Mouse (Mus musculus): ENCODE data around the gene Sap30bp. TPM values are rescaled to one million over a fixed set of nuclear protein-coding genes. Genes with fewer than 3 reads are reported as not detected.

Sap30bp gene
- total RNA-seq, 1 experiment from 2014 or later = 170 TPM

DNA sequence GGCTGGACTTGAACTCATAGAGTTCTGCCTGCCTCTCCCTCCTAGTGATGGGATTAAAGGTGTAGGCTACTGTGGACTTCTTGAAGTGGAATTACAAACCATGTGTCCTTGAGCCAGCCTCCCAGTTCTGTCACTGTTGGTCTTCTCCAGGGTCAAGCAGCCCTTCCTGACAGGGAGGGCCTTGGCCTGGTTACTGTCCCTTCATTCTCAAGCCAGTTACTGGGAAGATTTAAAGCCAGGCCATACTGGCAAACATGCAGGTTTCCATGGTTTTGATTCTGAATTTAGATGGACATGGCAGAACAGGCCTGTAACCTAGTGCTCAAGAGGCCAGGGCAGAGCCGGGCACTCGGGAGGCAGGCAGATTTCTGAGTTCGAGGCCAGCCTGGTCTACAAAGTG is 62.2 kb downstream of the Sap30bp start:
- no peak for ATAC-seq (replicated peaks; ENCODE audit: low read depth, poor library complexity, severe bottlenecking)

DNA sequence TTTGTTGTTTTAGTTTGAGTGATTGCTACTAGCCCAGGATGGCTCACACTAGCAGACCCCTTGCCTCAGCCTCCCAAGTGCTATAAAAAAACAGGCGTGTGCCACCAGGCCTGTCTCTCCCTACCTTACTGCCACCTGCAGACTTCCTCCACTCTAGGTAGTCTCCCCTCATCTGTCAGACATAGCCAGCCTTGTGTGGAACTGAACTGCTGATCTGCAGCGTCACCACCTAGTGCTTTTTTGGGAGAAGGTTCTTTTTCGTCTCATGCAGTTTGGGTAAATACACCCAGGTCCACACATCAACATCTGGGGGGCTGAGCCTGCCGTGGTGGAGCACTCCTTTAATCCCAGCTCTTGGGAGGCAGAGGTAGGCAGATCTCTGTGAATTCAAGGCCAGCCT is 64.0 kb downstream of the Sap30bp start:
- no peak for ATAC-seq (replicated peaks; ENCODE audit: low read depth, poor library complexity, severe bottlenecking)

DNA sequence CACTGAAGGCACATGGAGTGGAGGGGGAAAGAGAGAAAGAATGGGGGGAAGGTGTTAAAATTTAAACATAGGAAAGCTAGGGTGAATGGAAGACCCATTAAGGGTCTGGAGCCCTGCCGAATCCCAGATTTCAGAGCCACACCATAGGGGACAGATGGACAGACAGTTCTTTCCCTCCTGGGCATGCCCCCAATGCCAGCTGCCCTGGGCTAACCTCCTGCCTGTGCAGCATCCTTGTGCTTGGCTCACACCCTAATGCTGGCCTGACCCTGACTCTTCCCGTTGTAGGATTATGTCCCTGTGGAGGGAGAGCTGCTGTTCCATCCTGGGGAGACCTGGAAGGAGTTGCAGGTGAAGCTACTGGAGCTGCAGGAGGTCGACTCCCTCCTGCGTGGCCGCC is 64.6 kb downstream of the Sap30bp start:
- no peak for ATAC-seq (replicated peaks; ENCODE audit: low read depth, poor library complexity, severe bottlenecking)

DNA sequence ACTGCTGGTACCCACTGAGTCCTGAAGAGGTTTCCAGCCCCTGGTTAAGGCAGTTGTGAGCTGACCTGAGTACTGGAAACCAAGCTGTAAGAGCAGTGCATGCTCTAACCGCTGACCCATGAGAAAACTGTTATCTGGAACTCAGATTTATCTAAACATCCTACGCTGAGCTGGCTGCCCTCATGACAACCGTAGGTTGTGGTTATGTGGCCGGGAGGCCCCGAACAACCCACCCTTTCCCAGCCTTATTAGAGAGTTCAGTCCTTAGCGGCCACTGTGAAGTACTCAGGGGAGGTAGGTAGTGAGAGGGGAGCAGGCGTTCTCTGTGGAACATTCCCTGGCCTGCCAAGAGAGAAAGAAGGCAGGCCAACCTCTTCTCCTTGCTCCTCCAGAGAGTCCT is 65.9 kb downstream of the Sap30bp start:
- ATAC-seq (replicated peaks; ENCODE audit: low read depth, poor library complexity, severe bottlenecking) = peak; percentile 16; the same call in 1 of the 2 replicates

DNA sequence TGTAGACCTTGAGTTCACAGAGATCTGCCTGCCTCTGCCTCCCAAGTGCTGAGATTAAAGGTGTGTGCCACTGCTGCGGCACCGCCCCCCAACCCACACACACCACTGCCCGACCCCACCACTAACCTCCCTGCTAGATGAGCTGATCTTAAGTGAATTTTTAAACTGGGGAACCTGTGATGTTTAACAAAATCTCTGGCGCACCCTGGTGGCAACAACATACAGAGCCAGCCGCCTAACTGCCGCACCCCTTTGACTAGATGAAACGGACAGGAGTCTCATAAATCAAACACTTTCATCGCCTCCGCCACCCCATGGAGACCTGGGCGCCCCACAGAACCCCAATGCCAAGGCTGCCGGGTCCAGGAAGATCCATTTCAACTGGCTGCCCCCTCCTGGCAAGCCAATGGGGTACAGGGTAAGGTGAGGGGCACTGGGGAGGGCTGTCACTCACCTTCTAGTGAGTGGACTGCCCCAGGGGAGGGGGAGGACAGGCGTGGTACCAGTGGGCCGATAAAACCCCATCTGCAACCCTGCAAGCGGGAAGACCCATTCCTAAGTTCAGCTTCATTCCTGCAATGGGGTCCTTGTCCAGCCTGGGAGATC is 66.6 kb downstream of the Sap30bp start:
- peak; percentile 45 for ATAC-seq (replicated peaks; ENCODE audit: low read depth, poor library complexity, severe bottlenecking)

DNA sequence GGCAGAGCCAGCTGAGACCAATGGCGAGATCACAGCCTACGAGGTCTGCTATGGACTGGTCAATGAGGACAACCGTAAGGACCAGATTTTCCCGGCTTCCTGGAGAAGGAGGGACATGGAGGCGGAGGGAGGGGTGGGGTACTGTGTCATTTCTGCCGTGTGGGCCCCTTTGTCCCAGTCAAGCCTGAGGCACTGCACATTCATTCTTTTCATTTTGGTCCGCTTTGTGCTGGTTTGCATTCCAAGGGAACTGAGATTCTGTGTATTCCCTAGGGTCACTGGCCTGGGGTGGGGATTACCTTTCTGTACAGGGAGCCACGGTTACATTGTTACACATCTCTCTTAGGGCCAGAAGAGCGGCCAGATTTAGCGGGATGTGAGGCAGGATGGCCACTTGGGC is 67.5 kb downstream of the Sap30bp start:
- no peak for ATAC-seq (replicated peaks; ENCODE audit: low read depth, poor library complexity, severe bottlenecking)

DNA sequence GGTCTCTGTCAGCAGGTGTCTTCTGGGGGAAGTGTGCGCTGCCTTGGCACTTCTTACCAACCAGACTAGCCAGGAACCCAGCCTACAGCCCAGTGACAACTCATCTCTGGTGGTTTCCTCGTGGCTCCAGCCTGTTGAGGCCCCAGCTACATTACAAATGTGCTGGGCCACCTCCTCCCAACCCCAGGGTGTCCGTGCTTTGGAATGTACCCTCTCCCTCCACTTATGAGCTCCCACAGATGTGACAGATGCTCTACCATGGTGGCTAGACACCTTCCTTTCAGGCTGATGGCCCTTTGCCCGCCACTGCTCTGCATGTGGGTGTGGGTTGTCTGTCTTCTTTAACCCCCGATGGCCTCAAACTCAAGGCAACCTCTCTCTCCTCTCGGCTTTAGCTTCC is 68.6 kb downstream of the Sap30bp start:
- no peak for ATAC-seq (replicated peaks; ENCODE audit: low read depth, poor library complexity, severe bottlenecking)

DNA sequence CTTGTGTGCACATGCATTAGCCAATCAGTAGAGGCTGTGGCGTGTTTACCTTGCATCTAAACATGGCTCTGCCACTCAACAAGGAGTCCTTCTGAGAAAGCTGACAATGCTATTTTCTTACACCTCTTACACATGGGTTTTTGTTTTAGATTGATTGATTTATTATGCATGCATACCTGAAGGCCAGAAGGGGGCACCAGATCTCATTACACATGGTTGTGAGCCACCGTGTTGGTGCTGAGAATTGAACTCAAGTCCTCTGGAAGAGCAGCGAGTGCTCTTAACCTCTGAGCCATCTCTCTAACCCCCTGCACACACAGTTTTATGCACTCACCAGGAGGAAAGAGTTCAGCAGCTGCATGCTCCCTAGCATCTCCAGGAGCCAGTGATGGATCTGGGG is 69.8 kb downstream of the Sap30bp start:
- ATAC-seq (replicated peaks; ENCODE audit: low read depth, poor library complexity, severe bottlenecking) = no peak

DNA sequence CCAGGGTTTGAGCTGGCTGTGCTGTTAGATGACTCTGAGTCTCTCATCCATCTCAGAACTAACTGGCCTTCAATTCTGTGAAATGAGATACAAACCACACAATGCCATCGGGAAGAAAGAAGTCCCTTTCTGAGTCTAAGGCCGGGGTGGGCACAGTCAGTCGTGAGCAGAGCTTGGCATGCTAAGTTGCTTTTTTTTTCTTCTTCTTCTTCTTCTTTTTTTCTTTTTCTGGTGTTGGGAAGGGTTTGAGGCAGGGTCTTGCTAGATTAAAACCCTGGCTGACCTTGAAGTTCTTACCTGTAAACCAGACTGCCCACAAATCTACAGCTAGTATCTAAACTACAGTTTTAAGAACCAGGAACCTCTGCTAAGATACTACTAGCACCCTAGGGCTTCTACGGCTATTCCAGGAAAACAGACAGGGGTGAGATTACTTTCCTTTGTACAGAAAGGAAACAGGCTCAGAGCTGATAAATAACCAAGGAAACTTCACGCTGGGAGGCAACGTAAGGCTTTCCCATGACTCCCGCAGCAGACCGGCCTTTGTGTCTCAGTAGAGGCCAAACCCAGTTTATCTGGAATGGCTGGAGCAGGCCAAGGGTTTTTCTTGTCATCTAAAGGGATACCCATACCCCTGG is 71.2 kb downstream of the Sap30bp start:
- ATAC-seq (replicated peaks; ENCODE audit: low read depth, poor library complexity, severe bottlenecking) = peak; percentile 38

DNA sequence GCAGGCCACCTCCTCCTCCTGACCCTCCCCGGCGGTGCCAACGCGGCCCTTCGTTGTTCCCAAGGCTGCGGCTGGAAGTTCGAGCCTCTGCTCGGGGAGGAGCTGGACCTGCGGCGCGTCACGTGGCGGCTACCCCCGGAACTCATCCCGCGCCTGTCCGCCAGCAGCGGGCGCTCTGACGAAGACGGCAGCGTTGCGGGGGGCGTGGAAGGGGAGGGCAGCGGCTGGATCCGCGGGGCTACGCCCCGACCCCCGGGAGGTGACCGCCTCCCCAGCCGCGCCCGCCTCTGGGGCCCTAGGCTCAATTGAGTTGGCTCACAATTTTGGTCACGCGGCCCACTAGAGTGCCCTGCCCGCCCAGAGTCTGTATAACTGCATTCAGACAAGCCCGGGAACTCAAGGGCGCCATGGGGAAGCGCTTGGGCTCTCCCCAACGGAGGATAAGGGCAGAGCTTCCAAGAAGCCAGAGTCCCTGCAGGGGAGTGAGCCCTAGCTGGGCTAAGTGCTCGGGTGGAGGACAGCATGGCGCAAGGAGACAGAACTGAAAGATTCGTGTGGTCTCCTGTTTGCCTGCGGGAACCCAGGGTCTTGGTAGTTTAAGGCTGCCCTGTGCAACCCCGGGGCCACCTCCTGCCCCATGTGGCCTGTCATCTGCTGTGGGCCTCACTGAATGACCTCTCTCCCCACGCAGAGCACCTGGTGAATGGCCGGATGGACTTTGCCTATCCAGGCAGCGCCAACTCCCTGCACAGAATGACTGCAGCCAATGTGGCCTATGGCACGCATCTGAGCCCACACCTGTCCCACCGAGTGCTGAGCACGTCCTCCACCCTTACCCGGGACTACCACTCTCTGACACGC is 72.0 kb downstream of the Sap30bp start:
- peak; percentile 76 for ATAC-seq (replicated peaks; ENCODE audit: low read depth, poor library complexity, severe bottlenecking)

DNA sequence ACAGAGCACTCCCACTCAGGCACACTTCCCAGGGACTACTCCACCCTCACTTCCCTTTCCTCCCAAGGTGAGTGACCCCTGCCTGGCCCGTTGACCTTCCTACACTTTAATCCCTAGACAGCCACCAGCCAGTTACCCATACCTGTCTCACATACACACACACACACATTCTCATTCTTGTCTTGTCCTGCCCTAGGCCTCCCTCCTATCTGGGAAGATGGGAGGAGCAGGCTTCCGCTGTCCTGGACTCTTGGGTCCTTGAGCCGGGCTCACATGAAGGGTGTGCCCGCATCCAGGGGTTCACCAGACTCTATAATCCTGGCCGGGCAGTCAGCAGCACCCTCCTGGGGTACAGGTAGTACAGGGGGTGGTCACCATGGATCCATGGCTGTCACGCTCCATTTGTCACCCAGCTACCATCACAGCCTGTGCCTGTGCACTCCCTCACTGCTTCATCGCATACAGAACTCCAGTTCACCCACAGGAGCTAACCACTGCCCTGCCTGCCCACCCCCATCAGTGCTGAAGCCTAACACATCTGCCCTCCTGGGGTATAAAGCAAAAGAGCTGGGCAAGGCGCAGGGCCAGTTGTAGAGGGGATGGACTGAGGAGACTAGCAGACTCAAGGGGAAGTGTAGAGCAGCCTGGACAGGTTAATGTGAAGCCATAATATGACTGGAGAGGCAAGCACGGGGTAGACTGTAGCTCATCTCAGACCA is 72.8 kb downstream of the Sap30bp start:
- ATAC-seq (replicated peaks; ENCODE audit: low read depth, poor library complexity, severe bottlenecking) = no peak

DNA sequence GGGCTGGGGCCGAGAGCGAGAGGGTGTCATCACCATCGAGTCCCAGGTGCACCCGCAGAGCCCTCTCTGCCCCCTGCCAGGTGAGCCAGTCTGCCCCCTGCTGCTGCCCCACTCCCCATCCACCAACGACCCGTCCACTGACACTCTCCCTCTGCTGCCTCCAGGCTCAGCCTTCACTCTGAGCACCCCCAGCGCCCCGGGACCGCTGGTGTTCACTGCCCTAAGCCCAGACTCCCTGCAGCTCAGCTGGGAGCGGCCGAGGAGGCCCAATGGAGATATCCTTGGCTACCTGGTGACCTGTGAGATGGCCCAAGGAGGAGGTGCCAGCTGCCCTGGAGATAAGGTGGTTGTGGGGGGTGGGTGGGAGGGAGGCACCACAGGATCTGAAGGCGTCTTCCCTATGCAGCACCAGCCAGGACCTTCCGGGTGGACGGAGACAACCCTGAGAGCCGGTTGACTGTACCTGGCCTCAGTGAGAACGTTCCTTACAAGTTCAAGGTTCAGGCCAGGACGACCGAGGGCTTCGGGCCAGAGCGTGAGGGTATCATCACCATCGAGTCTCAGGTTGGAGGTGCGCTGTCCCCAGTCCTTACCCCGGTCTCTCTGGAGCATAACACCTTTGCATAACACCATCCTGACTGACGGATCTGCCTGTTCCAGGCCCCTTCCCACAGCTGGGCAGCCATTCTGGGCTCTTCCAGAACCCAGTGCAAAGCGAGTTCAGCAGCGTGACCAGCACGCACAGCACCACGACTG is 74.2 kb downstream of the Sap30bp start:
- ATAC-seq (replicated peaks; ENCODE audit: low read depth, poor library complexity, severe bottlenecking) = no peak

DNA sequence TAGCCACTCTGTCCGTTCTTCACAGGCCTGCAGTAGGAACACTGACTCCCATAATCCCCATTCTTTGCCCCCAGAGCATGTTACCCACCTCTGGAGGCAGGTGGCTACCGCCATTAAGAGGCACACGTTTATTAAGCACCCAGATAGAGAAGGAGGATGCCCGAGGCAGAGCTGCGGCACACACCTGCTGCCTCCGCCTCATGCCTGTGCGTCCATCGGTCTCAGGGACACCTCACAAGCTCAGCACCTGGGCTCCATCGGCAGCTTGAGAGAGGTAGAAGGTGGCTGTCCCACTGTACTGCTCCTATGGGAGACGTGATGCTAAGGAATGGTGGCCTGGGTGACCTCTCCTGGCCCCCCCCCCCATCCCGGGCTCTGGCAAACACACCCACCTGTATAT is 75.3 kb downstream of the Sap30bp start:
- no peak for ATAC-seq (replicated peaks; ENCODE audit: low read depth, poor library complexity, severe bottlenecking)

DNA sequence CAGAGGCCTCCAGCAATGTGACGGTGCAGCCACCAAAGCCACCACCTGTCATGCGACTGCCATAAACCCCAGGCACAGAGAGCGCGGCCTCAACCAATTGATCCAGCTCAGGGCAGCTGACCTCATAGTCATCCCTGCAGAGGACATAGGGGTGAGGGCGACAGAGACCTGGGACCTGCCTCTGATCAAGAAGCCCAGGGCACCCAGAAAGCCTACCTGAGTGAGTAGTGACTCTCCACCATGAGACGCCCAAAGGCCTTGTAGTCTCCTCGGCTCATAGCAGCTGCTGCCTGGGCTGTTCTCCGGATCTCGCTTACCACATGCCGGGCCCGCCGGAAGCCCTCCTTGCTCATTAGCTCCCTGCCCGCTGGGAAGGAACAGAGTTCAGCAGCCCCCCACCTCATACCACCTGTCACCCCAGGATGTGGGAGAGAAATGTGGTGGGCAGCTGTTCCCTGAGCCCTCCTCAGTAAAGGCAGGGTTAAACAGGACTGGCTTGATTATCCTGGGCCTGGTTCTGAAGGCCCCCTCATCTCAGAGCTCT is 75.8 kb downstream of the Sap30bp start:
- ATAC-seq (replicated peaks; ENCODE audit: low read depth, poor library complexity, severe bottlenecking) = no peak

DNA sequence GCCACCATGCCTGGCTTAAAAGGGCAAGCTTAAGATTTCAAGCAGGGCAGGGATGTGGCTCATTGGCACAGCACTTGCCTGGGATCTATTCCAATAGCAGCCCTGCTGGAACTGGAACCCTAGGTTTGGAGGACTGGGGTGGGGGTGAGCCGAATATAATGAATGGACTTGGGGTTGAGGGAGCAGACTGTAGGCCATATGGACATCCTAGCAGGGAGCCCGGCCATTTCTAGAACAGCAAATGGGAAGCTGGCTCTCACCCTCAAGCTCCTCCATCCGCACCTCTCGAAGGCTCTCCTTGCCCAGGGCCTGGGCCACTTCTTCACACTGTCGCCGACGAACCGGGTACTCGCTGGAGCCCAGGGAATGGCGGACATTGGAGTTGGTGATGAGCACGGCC is 76.6 kb downstream of the Sap30bp start:
- no peak for ATAC-seq (replicated peaks; ENCODE audit: low read depth, poor library complexity, severe bottlenecking)

DNA sequence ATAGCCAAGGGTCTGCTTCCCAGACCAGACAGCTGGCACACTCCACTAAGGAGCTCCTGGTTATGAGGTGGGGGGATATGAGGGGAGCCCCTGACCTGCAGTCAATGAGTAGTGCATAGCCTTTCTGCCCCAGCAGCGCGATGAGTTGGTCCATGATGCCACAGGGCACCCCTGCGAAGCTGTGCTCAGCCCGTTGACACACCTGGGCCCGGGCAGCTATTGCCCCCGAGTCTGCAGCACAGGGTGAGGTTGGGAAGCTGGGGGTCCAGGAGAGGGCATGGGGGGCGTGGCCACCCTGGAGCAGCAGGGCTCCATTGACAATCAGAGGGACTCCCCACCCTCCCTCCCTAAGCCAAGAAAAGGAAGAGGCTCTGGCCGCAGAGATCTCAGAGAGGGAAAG is 77.1 kb downstream of the Sap30bp start:
- ATAC-seq (replicated peaks; ENCODE audit: low read depth, poor library complexity, severe bottlenecking) = no peak

DNA sequence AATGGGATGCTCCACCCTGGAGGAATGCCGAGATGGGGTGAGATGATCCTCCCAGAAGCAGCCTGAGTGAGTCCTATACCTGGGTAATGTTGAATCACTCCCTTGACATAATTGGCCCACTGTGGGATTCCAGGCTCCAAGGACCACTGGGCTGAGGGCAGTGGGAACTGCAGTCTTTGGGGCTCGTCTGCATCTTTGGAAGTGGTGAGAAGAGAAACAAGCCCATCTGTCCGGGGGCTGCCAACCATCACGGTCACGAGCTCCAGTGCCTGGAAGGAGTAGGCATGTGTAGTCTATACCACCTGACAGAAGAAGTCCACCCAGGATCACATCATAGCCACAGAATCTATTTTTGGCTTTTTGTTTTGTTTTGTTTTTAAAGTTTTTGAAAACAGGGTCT is 77.9 kb downstream of the Sap30bp start:
- no peak for ATAC-seq (replicated peaks; ENCODE audit: low read depth, poor library complexity, severe bottlenecking)

DNA sequence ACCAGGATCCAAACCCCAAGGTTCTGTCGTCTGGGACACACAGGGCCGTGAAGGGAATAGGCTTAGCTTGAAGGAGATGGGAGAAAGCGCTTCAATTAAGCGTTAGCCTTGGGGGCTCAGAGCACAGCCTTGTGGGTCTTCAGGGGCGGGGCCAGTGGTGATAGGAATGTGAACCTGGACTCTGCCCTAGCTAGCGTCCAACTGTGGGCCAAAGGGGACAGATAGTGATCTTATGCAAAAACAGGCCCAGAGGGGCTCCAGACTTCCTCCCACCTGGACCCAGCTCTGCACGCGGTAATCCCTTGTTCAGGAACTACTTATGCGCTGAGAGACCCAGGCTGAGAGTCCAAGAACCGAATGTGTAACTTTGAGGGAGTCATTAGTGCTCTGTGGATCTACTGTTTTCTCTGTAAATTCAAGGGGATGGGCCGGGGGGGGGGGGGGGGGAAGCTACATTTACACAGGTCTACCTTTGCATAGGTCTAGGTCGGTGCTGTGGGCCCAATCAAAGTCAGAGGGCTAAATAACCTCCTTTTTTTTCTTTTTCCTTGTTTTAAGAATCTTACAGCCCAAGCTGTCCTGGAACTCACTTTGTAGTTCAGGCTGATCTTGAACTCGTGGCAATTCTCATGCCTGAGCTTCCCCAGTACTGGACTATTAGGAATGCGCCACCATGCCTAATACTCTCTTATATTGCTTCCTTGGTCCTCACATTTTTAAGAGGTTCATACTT is 78.6 kb downstream of the Sap30bp start:
- no peak for ATAC-seq (replicated peaks; ENCODE audit: low read depth, poor library complexity, severe bottlenecking)

Measured in common myeloid progenitor, adult 5-6 weeks (primary cell).